Mouse (Mus musculus) neural tube, embryonic 12.5 days (tissue): Measurements from ENCODE around the gene Swi5. TPM values are rescaled to one million over a fixed set of nuclear protein-coding genes. Genes with fewer than 3 reads are reported as not detected.

ENCODE experiments used
- ATAC-seq: fragments of 200-750 bp; cut with Nextera tagmentation; 2 replicates; pipeline ENCODE4 v1.8.0; 2017; ENCODE audit warnings: low read depth, mild to moderate bottlenecking, moderate TSS enrichment, moderate library complexity; ENCODE audit not compliant: low FRiP score
- H3K27ac ChIP-seq: fragments of 300-500 bp; sonication (generic); 2 replicates; pipeline ENCODE4 v1.5.1; 2016
- H3K27me3 ChIP-seq: fragments of 300-500 bp; sonication (generic); replicated peaks from 2 replicates; pipeline ENCODE4 v1.6.1; 2016; ENCODE audit warnings: mild to moderate bottlenecking
- H3K36me3 ChIP-seq: fragments of 300-500 bp; sonication (generic); 2 replicates; pipeline ENCODE4 v1.6.1; 2016; ENCODE audit warnings: mild to moderate bottlenecking
- H3K4me1 ChIP-seq: fragments of 300-500 bp; sonication (generic); 2 replicates; pipeline ENCODE4 v1.6.1; 2016
- H3K4me2 ChIP-seq: fragments of 300-500 bp; sonication (generic); replicated peaks from 2 replicates; pipeline ENCODE4 v1.6.1; 2016; ENCODE audit warnings: mild to moderate bottlenecking
- H3K4me3 ChIP-seq: fragments of 300-500 bp; sonication (generic); 2 replicates; pipeline ENCODE4 v1.5.1; 2016
- H3K9ac ChIP-seq: fragments of 300-500 bp; sonication (generic); 2 replicates; pipeline ENCODE4 v1.6.1; 2016; ENCODE audit warnings: mild to moderate bottlenecking
- H3K9me3 ChIP-seq: fragments of 300-500 bp; sonication (generic); 2 replicates; pipeline ENCODE4 v1.6.1; 2016; ENCODE audit warnings: mild to moderate bottlenecking
- WGBS: fragments of 180-500 bp; shearing (Covaris S2); methylation state at CpG from one replicate; pipeline ENCODE4 v1.1.7; 2016; 5-methylcytosine and 5-hydroxymethylcytosine counted together
- polyA plus RNA-seq: library from polyadenylated mRNA; unstranded; fragments of >200 nt; fragmentation: Nextera tagmentation; extraction: Ambion mirVana; gene quantifications from 2 replicates; pipeline ENCODE4 v1.2.1, GENCODE M21; 2016

Gene Swi5
- polyA plus RNA-seq, 1 experiment from 2014 or later, result 351 TPM

GRCm38 (mm10) chr2:32319586-32320580 lies 32.0 kb upstream of the Swi5 start:
- H3K27ac ChIP-seq, result no peak overlapping the region
- H3K4me3 ChIP-seq, result no peak overlapping the region
- 56% methylated on average over 9 of the region's 9 CpGs for WGBS
- H3K4me1 ChIP-seq, result peaks cover 26% of the 10 kb centered on the region
- H3K27me3 ChIP-seq, result peaks cover 24% of the 10 kb centered on the region
- H3K36me3 ChIP-seq, result peaks cover 2% of the 10 kb centered on the region
- no peak overlapping the region for H3K9ac ChIP-seq
- H3K4me2 ChIP-seq, result peak overlapping the region; percentile 31; the same call in 1 of the 2 replicates
- no peak for ATAC-seq
- H3K9me3 ChIP-seq, result no peaks in the 10 kb centered on the region

GRCm38 (mm10) chr2:32318709-32319585 lies 31.1 kb upstream of the Swi5 start:
- WGBS, result 71% methylated on average over 14 of the region's 14 CpGs
- H3K9ac ChIP-seq, result peak overlapping the region; percentile 52
- H3K27ac ChIP-seq, result 0 out of 2 replicates have a peak overlapping the region, but pooled peaks have one; percentile 15
- H3K27me3 ChIP-seq, result peaks cover 24% of the 10 kb centered on the region
- no peak for ATAC-seq
- H3K9me3 ChIP-seq, result no peaks in the 10 kb centered on the region
- peaks cover 5% of the 10 kb centered on the region for H3K36me3 ChIP-seq
- H3K4me2 ChIP-seq, result peak overlapping the region; percentile 52
- peak overlapping the region; percentile 23 for H3K4me3 ChIP-seq
- peaks cover 26% of the 10 kb centered on the region for H3K4me1 ChIP-seq

- no peaks in the 10 kb centered on the region for H3K9me3 ChIP-seq
- H3K27ac ChIP-seq, result 0 out of 2 replicates have a peak overlapping the region, but pooled peaks have one; percentile 15
- H3K36me3 ChIP-seq, result peaks cover 5% of the 10 kb centered on the region
- H3K4me3 ChIP-seq, result peak overlapping the region; percentile 23
- peaks cover 20% of the 10 kb centered on the region for H3K4me1 ChIP-seq
- peak overlapping the region; percentile 52 for H3K9ac ChIP-seq
- ATAC-seq, result peak; percentile 50
- H3K4me2 ChIP-seq, result peak overlapping the region; percentile 52
- WGBS, result 5% methylated on average over 19 of the region's 19 CpGs
- peaks cover 24% of the 10 kb centered on the region for H3K27me3 ChIP-seq
Measured at GRCm38 (mm10) chr2:32317791-32318417, 30.0 kb upstream of the Swi5 start.

- H3K4me3 ChIP-seq, result no peak overlapping the region
- ATAC-seq, result no peak
- H3K36me3 ChIP-seq, result peaks cover 8% of the 10 kb centered on the region
- no peak overlapping the region; the same call in 1 of the 2 replicates for H3K27ac ChIP-seq
- H3K27me3 ChIP-seq, result peaks cover 24% of the 10 kb centered on the region
- H3K9me3 ChIP-seq, result no peaks in the 10 kb centered on the region
- WGBS, result 81% methylated on average over 20 of the region's 20 CpGs
- H3K4me1 ChIP-seq, result peaks cover 23% of the 10 kb centered on the region
- no peak overlapping the region; the same call in 1 of the 2 replicates for H3K4me2 ChIP-seq
- H3K9ac ChIP-seq, result no peak overlapping the region
Measured at GRCm38 (mm10) chr2:32316887-32317656, 29.2 kb upstream of the Swi5 start.

- no peaks in the 10 kb centered on the region for H3K9me3 ChIP-seq
- H3K36me3 ChIP-seq, result peaks cover 8% of the 10 kb centered on the region
- H3K4me3 ChIP-seq, result no peak overlapping the region
- peaks cover 35% of the 10 kb centered on the region for H3K4me1 ChIP-seq
- H3K4me2 ChIP-seq, result no peak overlapping the region
- ATAC-seq, result no peak
- H3K27ac ChIP-seq, result no peak overlapping the region
- no peak overlapping the region for H3K9ac ChIP-seq
- 28% methylated on average over 8 of the region's 8 CpGs for WGBS
- peaks cover 27% of the 10 kb centered on the region for H3K27me3 ChIP-seq
Measured at GRCm38 (mm10) chr2:32315751-32316150, 27.9 kb upstream of the Swi5 start.

GRCm38 (mm10) chr2:32314831-32315230 lies 27.0 kb upstream of the Swi5 start:
- Histone ChIP-seq H3K4me3 (no peak overlapping the region), H3K27ac (no peak overlapping the region), H3K36me3 (peaks cover 13% of the 10 kb centered on the region), H3K9ac (no peak overlapping the region), H3K4me1 (peaks cover 35% of the 10 kb centered on the region), H3K4me2 (no peak overlapping the region), H3K27me3 (peaks cover 27% of the 10 kb centered on the region), H3K9me3 (no peaks in the 10 kb centered on the region)
- ATAC-seq, result no peak
- WGBS, result 95% methylated on average over 14 of the region's 14 CpGs

GRCm38 (mm10) chr2:32312318-32312964 lies 24.6 kb upstream of the Swi5 start:
- Histone ChIP-seq H3K27ac (no peak overlapping the region), H3K9ac (peak overlapping the region; percentile 72), H3K9me3 (no peaks in the 10 kb centered on the region), H3K4me1 (peaks cover 22% of the 10 kb centered on the region), H3K27me3 (peaks cover 18% of the 10 kb centered on the region; the same call in 1 of the 2 replicates), H3K36me3 (peaks cover 29% of the 10 kb centered on the region), H3K4me3 (peak overlapping the region; percentile 52), H3K4me2 (peak overlapping the region; percentile 100)
- ATAC-seq, result peak; percentile 75
- 1% methylated on average over 56 of the region's 56 CpGs for WGBS

GRCm38 (mm10) chr2:32311443-32312317 lies 23.8 kb upstream of the Swi5 start:
- Histone ChIP-seq H3K27me3 (peaks cover 11% of the 10 kb centered on the region; the same call in 1 of the 2 replicates), H3K36me3 (peaks cover 37% of the 10 kb centered on the region), H3K4me3 (peak overlapping the region; percentile 52), H3K9me3 (no peaks in the 10 kb centered on the region), H3K9ac (peak overlapping the region; percentile 72), H3K27ac (no peak overlapping the region), H3K4me2 (peak overlapping the region; percentile 100), H3K4me1 (peaks cover 22% of the 10 kb centered on the region)
- peak; percentile 19; the same call in 1 of the 2 replicates for ATAC-seq
- 9% methylated on average over 41 of the region's 42 CpGs for WGBS

GRCm38 (mm10) chr2:32310096-32310845 lies 22.4 kb upstream of the Swi5 start:
- ATAC-seq, result no peak
- WGBS, result 85% methylated on average over 18 of the region's 18 CpGs
- Histone ChIP-seq H3K27ac (no peak overlapping the region), H3K4me1 (peaks cover 17% of the 10 kb centered on the region), H3K27me3 (peaks cover 3% of the 10 kb centered on the region; the same call in 1 of the 2 replicates), H3K36me3 (peaks cover 51% of the 10 kb centered on the region), H3K9me3 (no peaks in the 10 kb centered on the region), H3K4me2 (peak overlapping the region; percentile 100; the same call in 1 of the 2 replicates), H3K9ac (peak overlapping the region; percentile 17; the same call in 1 of the 2 replicates), H3K4me3 (no peak overlapping the region)
